Mouse (Mus musculus) kidney, adult 2 months (tissue): ENCODE results near the gene Mug2.

Experiments used
- CTCF ChIP-seq: fragments of 200-500 bp; conservative IDR thresholded peaks from 2 replicates; pipeline ENCODE4 v1.5.1; 2011; ENCODE audit warnings: low read depth, mild to moderate bottlenecking, control low read depth, low read length, moderate library complexity, mixed read lengths; ENCODE audit not compliant: insufficient read depth, insufficient read length
- POLR2A ChIP-seq: fragments of 200-500 bp; IDR thresholded peaks from one replicate; pipeline ENCODE4 v1.6.1; 2011; ENCODE audit warnings: low read depth, low read length, control low read depth

GRCm38 (mm10) chr6:122101671-122102070, 95.1 kb downstream of the Mug2 start:
- no peak for TF ChIP-seq CTCF
- TF ChIP-seq POLR2A, result no peak
